Mouse (Mus musculus) kidney, embryonic 16.5 days (tissue): Measurements from ENCODE around the gene 6430531B16Rik. TPM values are rescaled to one million over a fixed set of nuclear protein-coding genes. Genes with fewer than 3 reads are reported as not detected.

ENCODE experiments used
- ATAC-seq: fragments of 200-750 bp; cut with Nextera tagmentation; 2 replicates; pipeline ENCODE4 v1.8.0; 2017; ENCODE audit warnings: moderate TSS enrichment; ENCODE audit not compliant: low FRiP score, low TSS enrichment
- H3K27ac ChIP-seq: fragments of 300-500 bp; sonication (generic); 2 replicates; pipeline ENCODE4 v1.5.1; 2014; ENCODE audit warnings: low read length
- H3K27me3 ChIP-seq: fragments of 300-500 bp; sonication (generic); 2 replicates; pipeline ENCODE4 v1.6.1; 2014; ENCODE audit warnings: low read length, control low read depth, mixed read lengths; ENCODE audit not compliant: insufficient read depth
- H3K36me3 ChIP-seq: fragments of 300-500 bp; sonication (generic); 2 replicates; pipeline ENCODE4 v1.6.1; 2014; ENCODE audit warnings: low read length, control low read depth, mixed read lengths; ENCODE audit not compliant: insufficient read depth
- H3K4me1 ChIP-seq: fragments of 300-500 bp; sonication (generic); 2 replicates; pipeline ENCODE4 v1.6.1; 2014; ENCODE audit warnings: low read length, control low read depth, mixed read lengths; ENCODE audit not compliant: insufficient read depth
- H3K4me2 ChIP-seq: fragments of 300-500 bp; sonication (generic); replicated peaks from 2 replicates; pipeline ENCODE4 v1.6.1; 2014; ENCODE audit warnings: low read depth, low read length
- H3K4me3 ChIP-seq: fragments of 300-500 bp; sonication (generic); 2 replicates; pipeline ENCODE4 v1.5.1; 2014; ENCODE audit warnings: mild to moderate bottlenecking, low read length
- H3K9ac ChIP-seq: fragments of 300-500 bp; sonication (generic); replicated peaks from 2 replicates; pipeline ENCODE4 v1.6.1; 2014; ENCODE audit warnings: low read length
- H3K9me3 ChIP-seq: fragments of 300-500 bp; sonication (generic); 2 replicates; pipeline ENCODE4 v1.6.1; 2016; ENCODE audit warnings: low read length, control low read depth
- WGBS: fragments of 180-500 bp; shearing (Covaris S2); extraction: QIAGEN DNeasy Blood & Tissue Kit; methylation state at CpG from one replicate; pipeline ENCODE4 v1.1.7; 2014; 5-methylcytosine and 5-hydroxymethylcytosine counted together
- polyA plus RNA-seq: library from polyadenylated mRNA; unstranded; fragments of >200 nt; fragmentation: Nextera tagmentation; extraction: Ambion mirVana; gene quantifications from 2 replicates; pipeline ENCODE4 v1.2.1, GENCODE M21; 2015

Gene 6430531B16Rik
- polyA plus RNA-seq, 1 experiment from 2014 or later = 0.71 TPM

GRCm38 (mm10) chr7:139972923-139973331, 5.6 kb downstream of the 6430531B16Rik start:
- ATAC-seq = no peak
- H3K27ac ChIP-seq = no peak overlapping the region
- H3K9me3 ChIP-seq = no peaks in the 10 kb centered on the region

GRCm38 (mm10) chr7:139971436-139971835, 7.1 kb downstream of the 6430531B16Rik start:
- Histone ChIP-seq H3K27me3 (no peaks in the 10 kb centered on the region; the same call in 1 of the 2 replicates), H3K4me1 (no peaks in the 10 kb centered on the region), H3K4me2 (no peak overlapping the region), H3K9ac (no peak overlapping the region), H3K36me3 (no peaks in the 10 kb centered on the region), H3K4me3 (no peak overlapping the region), H3K9me3 (no peaks in the 10 kb centered on the region), H3K27ac (no peak overlapping the region)
- 75% methylated on average over 6 of the region's 6 CpGs for WGBS
- ATAC-seq = no peak

More at GRCm38 (mm10) chr7:139972923-139973331, 5.6 kb downstream of the 6430531B16Rik start:
- no peak overlapping the region for H3K4me3 ChIP-seq
- H3K27me3 ChIP-seq = no peaks in the 10 kb centered on the region
- H3K36me3 ChIP-seq = no peaks in the 10 kb centered on the region
- no peak overlapping the region for H3K9ac ChIP-seq
- H3K4me1 ChIP-seq = no peaks in the 10 kb centered on the region
- H3K4me2 ChIP-seq = no peak overlapping the region

- no peak overlapping the region for H3K27ac ChIP-seq
- 84% methylated on average over 5 of the region's 5 CpGs for WGBS
These were observed 7.6 kb downstream of the 6430531B16Rik start for GRCm38 (mm10) chr7:139970979-139971378.

GRCm38 (mm10) chr7:139970216-139970919, 8.2 kb downstream of the 6430531B16Rik start:
- no peaks in the 10 kb centered on the region for H3K4me1 ChIP-seq
- no peak overlapping the region for H3K4me2 ChIP-seq
- no peaks in the 10 kb centered on the region; the same call in 1 of the 2 replicates for H3K27me3 ChIP-seq
- H3K9me3 ChIP-seq = no peaks in the 10 kb centered on the region
- H3K27ac ChIP-seq = no peak overlapping the region
- no peaks in the 10 kb centered on the region for H3K36me3 ChIP-seq
- 77% methylated on average over 10 of the region's 10 CpGs for WGBS
- H3K9ac ChIP-seq = no peak overlapping the region
- no peak overlapping the region for H3K4me3 ChIP-seq
- ATAC-seq = no peak

More at GRCm38 (mm10) chr7:139970979-139971378, 7.6 kb downstream of the 6430531B16Rik start:
- no peak overlapping the region for H3K4me2 ChIP-seq
- H3K27me3 ChIP-seq = no peaks in the 10 kb centered on the region; the same call in 1 of the 2 replicates
- H3K4me3 ChIP-seq = no peak overlapping the region
- no peaks in the 10 kb centered on the region for H3K4me1 ChIP-seq
- H3K9me3 ChIP-seq = no peaks in the 10 kb centered on the region
- ATAC-seq = no peak
- H3K36me3 ChIP-seq = no peaks in the 10 kb centered on the region
- H3K9ac ChIP-seq = no peak overlapping the region

GRCm38 (mm10) chr7:139969348-139970130, 9.0 kb downstream of the 6430531B16Rik start:
- no peak overlapping the region for H3K9ac ChIP-seq
- H3K27ac ChIP-seq = no peak overlapping the region
- H3K27me3 ChIP-seq = no peaks in the 10 kb centered on the region; the same call in 1 of the 2 replicates
- no peaks in the 10 kb centered on the region for H3K36me3 ChIP-seq
- H3K9me3 ChIP-seq = no peaks in the 10 kb centered on the region
- ATAC-seq = no peak
- H3K4me3 ChIP-seq = no peak overlapping the region
- H3K4me1 ChIP-seq = no peaks in the 10 kb centered on the region
- WGBS = 41% methylated on average over 10 of the region's 10 CpGs
- no peak overlapping the region for H3K4me2 ChIP-seq

- no peaks in the 10 kb centered on the region for H3K36me3 ChIP-seq
- ATAC-seq = no peak
- H3K27me3 ChIP-seq = no peaks in the 10 kb centered on the region; the same call in 1 of the 2 replicates
- no peak overlapping the region for H3K4me3 ChIP-seq
- no peak overlapping the region for H3K27ac ChIP-seq
- H3K4me2 ChIP-seq = no peak overlapping the region
- 49% methylated on average over 5 of the region's 5 CpGs for WGBS
- H3K4me1 ChIP-seq = no peaks in the 10 kb centered on the region
- H3K9me3 ChIP-seq = no peaks in the 10 kb centered on the region
- no peak overlapping the region for H3K9ac ChIP-seq
These were observed 10.1 kb downstream of the 6430531B16Rik start for GRCm38 (mm10) chr7:139968428-139968827.

- Histone ChIP-seq H3K4me1 (no peaks in the 10 kb centered on the region), H3K27ac (no peak overlapping the region), H3K27me3 (no peaks in the 10 kb centered on the region; the same call in 1 of the 2 replicates), H3K9ac (no peak overlapping the region), H3K9me3 (no peaks in the 10 kb centered on the region), H3K4me2 (no peak overlapping the region), H3K36me3 (no peaks in the 10 kb centered on the region), H3K4me3 (no peak overlapping the region)
- no peak for ATAC-seq
- 29% methylated on average over 4 of the region's 4 CpGs for WGBS
These were observed 11.4 kb downstream of the 6430531B16Rik start for GRCm38 (mm10) chr7:139967175-139967574.

- Histone ChIP-seq H3K4me3 (no peak overlapping the region), H3K4me2 (no peak overlapping the region), H3K9ac (no peak overlapping the region), H3K36me3 (no peaks in the 10 kb centered on the region), H3K27me3 (no peaks in the 10 kb centered on the region; the same call in 1 of the 2 replicates), H3K4me1 (no peaks in the 10 kb centered on the region), H3K27ac (no peak overlapping the region), H3K9me3 (no peaks in the 10 kb centered on the region)
- ATAC-seq = no peak
- WGBS = 55% methylated on average over 4 of the region's 4 CpGs
These were observed 14.7 kb downstream of the 6430531B16Rik start for GRCm38 (mm10) chr7:139963814-139964213.

GRCm38 (mm10) chr7:139961141-139961540, 17.4 kb downstream of the 6430531B16Rik start:
- H3K4me1 ChIP-seq = peaks cover 7% of the 10 kb centered on the region; the same call in 1 of the 2 replicates
- WGBS = 86% methylated on average over 10 of the region's 10 CpGs
- no peak overlapping the region for H3K4me2 ChIP-seq
- no peaks in the 10 kb centered on the region for H3K9me3 ChIP-seq
- no peak overlapping the region for H3K4me3 ChIP-seq
- no peaks in the 10 kb centered on the region for H3K36me3 ChIP-seq
- 0 out of 2 replicates have a peak, but pooled peaks cover 4% of the 10 kb centered on the region for H3K27me3 ChIP-seq
- no peak overlapping the region for H3K9ac ChIP-seq
- no peak for ATAC-seq
- H3K27ac ChIP-seq = no peak overlapping the region
